Mouse (Mus musculus): ENCODE measurements around the gene Meox1.

- TF ChIP-seq USF1 (IDR thresholded peaks at IDR 0.05; ENCODE audit: low read depth) (no peak), CTCF (IDR thresholded peaks at IDR 0.05; ENCODE audit: control insufficient read depth, insufficient read depth, insufficient read length) (no peak), FOSL1 (IDR thresholded peaks at IDR 0.05; ENCODE audit: insufficient read depth, low read length, poor library complexity, severe bottlenecking) (no peak), MYOG (IDR thresholded peaks at IDR 0.05; ENCODE audit: control insufficient read depth, extremely low read depth, insufficient read length) (no peak), CEBPB (IDR thresholded peaks at IDR 0.05; ENCODE audit: low read depth) (no peak), MYOD1 (IDR thresholded peaks at IDR 0.05; ENCODE audit: control insufficient read depth, insufficient read length, low read depth) (no peak), MAX (IDR thresholded peaks at IDR 0.05) (no peak)
Observed at GRCm38 (mm10) chr11:101874978-101875377, 19.2 kb downstream of the Meox1 start.

Measured in C2C12 (cell line).